Mouse (Mus musculus): ENCODE measurements at regions not wholly inside any gene's neighbourhood (a gene's known extent, or its start where the extent isn't known, plus 50 kb on each side); places are given as distances from the start of the nearest gene placed in this dataset.

DNA sequence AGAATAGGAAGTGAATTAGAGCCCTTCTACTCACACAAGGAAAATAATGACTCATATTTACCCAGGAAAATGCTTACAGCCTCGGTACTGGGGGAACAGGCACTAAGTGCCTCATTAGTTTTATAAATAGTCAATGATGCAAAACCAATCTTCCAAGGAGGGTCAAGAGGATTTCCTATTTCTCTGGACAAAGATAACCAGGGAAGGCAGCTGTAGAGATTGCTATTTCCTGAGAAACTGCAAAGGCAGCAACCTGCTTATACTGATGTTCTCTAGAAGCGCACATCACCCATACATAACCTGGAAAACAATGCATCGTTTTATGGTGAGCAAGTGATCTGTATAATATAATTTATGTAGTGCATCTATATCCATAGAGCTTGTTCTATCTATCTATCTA lies 201.3 kb upstream of the Sash1 start:
- in situ Hi-C loops (cut with MboI, MseI): no loop called here

DNA sequence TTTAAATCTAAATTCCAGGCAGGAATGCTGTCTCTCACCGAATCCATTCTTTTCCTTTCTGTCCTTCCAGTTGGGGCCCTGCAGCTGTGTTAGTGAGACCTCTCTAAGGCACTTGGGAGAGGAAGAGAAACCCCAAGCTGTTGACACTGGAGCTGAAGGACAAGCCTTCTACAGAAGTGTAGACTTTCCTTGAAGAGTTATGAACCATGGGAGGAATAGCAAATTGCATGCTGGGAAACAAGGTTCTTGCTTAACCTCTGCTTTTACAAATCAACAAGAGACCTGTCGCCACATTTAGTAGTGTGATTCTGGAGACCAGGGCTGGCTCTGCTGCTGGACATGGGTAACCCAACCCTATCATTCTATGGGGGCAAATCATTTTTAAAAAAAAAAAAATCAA lies 200.8 kb upstream of the Sash1 start:
- in situ Hi-C loops (cut with MboI, MseI): no loop called here

DNA sequence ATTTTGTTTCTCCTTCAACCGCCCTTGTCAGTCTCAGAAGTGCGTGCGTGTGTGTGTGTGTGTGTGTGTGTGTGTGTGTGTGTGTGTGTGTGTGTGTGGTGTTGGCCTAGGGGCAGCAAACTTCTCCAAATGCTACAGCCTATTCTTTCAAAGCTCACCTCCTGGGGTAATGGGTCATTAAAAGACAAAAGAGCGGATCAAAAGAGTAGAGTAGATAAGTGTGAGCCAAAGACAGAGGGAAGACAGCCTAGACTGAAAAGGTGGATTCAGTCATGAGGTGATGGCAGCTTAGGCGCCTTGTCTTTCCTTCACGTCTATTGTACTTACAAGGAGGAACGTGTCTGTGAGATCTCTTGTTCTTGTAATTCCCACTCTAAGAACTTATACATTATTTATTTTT lies 199.6 kb upstream of the Sash1 start:
- in situ Hi-C loops (cut with MboI, MseI): no loop called here

DNA sequence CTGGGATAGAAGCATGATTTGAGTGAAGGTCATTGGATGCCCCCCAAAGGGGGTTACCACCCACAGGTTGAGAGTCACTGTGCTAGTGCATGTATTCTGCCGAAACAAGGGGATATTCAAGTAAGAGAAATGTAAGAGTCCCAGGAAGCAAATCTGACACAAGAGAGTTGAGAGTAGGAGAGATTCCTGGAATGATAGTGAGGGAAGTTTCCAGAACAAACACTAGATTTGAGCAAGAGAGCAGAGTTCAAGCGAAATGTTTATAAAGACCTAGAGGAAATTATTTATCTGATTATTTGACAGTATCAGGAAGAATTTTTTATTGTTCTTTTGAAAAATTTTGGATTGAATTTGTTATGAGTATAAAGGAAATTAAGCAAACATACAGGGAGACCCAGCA lies 189.0 kb upstream of the Sash1 start:
- in situ Hi-C loops (cut with MboI, MseI): no loop called here

DNA sequence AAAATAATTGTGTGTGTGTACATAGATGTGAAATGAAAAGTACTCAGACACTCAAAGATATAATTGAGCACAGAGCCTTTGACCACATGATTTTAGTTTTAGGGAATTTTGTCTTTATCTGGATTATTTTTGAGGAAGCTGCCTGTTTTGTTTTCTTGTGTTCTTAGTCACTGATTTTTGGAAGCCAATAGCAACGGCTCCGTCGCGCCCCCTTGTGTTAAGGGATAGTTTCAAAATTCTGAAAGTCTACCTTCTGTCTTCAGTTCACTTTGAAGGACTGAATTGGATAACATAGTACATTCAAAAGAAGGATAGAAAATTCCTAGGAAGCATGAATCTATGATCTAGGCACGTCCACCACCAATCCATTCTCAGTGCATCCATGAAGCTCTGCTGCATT lies 185.8 kb upstream of the Sash1 start:
- in situ Hi-C loops (cut with MboI, MseI): no loop called here

DNA sequence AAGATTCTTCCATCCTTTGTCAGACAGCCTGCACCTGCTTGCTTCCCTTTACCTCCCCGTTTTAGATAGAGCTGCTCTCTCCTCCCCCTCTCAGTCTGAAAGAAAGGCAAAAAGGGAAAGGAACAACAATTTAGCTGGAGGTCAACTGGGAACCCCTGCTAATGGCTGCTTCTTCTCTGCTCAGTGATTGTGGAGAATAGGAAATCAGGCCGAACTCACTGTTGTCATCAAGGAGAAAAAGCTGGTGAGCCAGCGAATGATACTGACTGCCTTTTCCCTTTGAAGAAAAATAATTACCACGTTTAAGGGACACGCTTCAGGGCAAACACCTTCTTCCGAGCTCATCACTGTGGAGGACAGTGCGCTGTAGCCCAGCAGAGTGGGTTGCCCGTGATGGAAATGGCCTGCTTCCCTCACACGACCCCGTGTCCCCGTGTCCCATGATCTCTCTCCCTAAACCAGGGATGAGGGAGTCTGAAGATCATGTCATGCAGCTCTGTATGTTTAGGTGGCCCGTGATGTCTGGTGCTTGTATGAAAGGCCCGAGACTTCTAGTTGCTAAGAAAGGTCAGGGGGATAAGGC lies 183.8 kb upstream of the Sash1 start:
- in situ Hi-C loops (cut with MboI, MseI): no loop called here

DNA sequence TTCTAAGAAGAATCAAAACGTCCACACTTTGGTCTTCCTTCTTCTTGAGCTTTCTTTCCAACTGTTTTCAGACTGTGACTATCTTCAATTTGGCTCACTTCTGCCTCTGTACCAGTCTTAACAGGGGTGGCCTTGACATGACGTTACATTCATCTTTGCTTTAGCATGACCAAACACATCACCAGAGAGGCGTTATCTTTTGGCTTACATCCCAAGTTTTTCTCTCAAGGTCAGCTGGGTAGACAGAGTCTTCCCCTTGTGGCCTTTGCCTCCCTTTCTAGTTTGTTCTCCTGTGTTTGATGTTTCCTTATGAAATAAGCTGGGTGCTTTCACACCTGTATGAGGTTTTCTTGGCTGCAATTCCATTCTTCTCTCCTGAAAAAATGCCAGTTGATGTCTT lies 180.7 kb upstream of the Sash1 start:
- in situ Hi-C loops (cut with MboI, MseI): no loop called here

DNA sequence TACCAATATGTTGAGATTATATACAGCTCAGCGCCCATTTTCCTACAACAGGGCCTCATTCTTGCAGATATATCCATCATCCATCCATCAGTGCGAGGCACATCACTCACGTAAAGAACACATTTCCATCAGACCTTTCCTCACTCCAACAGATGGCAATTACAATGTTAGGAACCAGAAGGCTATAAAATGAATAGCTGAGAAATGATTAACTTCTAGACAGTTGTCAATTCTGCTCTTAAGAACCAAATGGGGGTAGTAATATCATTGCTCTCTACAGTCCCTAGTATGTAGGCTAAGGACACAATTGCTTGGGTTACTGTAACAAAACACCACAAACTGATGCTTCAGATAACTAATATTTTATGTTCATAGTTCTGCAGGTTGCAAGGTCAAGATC lies 176.1 kb upstream of the Sash1 start:
- in situ Hi-C loops (cut with MboI, MseI): no loop called here

DNA sequence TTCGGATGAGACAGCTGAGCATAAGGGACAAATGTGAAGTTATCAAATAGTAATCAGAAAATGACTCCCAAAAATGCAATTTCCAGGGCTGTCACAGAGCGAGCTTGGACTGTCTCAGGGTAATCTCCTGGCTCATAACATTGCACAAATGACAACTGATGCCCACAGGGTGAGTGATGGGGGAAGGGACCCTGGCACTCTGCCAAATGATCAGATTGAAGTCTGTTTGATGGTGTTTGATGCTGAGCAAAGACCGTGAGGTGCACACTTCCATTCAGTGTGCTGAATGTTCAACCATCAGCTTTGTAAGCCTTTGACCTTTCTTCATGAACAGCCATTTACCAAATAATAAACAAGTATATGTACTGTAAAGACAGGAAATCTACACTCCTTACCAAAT lies 169.4 kb upstream of the Sash1 start:
- in situ Hi-C loops (cut with MboI, MseI): loop anchor here in 1 of 2 experiments (10.0 kb wide), 1 partner anchor 710 kb away; no protein-coding TSS in a partner anchor

DNA sequence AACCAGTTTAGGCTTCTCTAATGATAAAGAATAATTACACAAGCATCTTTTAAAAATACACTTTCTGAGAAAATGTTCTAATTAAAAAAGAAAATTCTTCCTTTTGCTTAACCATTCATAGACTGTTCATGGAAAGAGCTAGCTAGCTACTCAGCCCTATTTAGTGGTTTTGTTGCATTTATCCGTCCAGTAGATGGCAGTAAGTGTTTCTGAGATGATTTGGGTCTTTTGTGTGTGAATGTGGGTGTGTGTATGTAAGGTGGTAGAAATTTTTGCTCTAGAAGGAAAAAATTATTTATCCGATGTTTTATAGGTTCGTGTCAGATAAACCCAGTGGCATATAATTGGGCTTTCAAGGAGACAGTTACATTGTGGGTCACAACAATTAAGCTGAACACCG lies 167.5 kb upstream of the Sash1 start:
- in situ Hi-C loops (cut with MboI, MseI): loop anchor here in 1 of 2 experiments (10.0 kb wide), 1 partner anchor 711 kb away; no protein-coding TSS in a partner anchor

DNA sequence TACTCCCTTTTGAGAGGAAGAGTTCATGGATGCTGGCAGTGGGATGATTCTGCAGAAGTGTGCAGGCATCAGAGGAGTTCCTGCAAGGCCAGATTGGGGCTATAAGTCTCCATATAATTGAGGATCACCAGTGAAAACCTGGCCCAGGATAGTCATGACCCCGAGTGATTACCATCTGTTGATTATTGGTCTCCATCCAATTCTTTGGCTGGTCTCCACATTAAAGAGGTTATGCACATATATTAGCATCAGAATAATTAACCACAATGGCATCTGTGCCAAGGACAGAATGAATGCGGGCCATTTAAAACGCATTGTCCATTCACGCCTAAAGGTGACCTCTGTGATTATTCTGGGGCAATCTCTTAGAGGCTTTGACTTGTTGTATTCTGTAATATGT lies 161.5 kb upstream of the Sash1 start:
- in situ Hi-C loops (cut with MboI, MseI): no loop called here

DNA sequence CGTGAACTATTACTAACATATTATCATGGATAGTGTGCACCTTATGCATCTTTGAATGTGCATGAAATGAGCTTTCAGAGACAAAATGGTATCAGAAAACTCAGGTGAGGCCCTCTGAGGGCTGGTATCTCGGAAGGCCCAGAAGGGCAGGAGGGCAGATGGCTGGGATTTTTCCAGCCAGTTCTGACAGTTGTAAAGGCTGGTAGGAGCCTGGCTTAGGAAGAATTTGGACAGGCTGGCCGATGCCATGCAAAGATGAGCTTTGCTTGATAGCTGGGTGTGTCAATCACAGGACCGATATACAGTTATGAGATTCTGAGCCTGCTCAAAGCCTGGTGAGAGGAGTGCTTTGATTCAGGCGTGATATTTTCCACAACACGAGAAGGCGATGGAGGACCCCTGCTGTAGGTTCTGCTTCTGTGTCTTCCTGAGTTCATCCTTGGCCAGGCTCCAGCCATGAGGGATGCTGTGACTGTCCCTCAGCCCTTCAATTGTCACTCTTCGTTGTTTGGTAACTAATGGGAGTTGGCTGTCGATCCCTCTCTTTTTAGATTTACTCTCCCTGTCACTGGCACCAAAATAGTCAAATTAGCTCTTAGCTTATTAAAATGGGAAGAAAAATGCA lies 159.0 kb upstream of the Sash1 start:
- in situ Hi-C loops (cut with MboI, MseI): no loop called here

DNA sequence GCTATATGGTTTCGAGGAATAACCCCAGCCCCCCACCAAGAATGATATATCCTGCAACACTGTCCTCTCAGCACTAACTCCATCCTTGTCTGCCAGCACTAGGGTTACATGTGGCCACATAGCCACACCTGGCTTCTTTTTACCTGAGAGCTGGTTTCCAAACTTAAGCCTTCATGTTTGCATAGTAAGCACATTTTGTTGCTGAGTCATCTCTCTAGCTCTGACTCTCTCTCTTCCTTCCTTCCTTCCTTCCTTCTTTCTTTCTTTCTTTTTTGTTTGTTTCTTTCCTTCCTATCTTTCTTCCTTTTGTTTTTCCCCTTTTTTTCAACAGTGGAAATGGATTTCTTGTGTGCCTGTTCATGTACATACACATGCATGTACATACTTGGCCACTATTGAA lies 157.6 kb upstream of the Sash1 start:
- in situ Hi-C loops (cut with MboI, MseI): no loop called here

DNA sequence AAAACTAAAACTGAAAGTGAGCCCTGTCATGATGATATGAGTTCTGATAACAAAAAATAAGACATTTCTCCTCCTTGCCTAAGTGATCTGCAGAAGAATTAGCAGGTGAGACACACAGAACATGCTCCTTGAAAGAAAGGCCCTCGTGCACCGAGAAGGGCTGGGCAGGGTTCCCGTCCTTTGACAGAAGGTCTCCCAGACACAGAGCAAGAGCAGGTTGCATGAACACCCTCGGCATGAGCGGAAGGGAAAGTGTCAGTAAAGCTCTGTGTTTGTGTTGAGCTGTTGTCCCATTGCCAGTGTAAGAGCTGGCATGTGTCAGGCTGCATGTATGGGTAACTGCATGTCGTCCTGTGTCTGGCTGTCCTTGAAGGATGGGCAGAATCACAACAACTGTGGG lies 144.6 kb upstream of the Sash1 start:
- in situ Hi-C loops (cut with MboI, MseI): loop anchor here in 1 of 2 experiments (10.0 kb wide), 1 partner anchor 1254 kb away; no protein-coding TSS in a partner anchor

DNA sequence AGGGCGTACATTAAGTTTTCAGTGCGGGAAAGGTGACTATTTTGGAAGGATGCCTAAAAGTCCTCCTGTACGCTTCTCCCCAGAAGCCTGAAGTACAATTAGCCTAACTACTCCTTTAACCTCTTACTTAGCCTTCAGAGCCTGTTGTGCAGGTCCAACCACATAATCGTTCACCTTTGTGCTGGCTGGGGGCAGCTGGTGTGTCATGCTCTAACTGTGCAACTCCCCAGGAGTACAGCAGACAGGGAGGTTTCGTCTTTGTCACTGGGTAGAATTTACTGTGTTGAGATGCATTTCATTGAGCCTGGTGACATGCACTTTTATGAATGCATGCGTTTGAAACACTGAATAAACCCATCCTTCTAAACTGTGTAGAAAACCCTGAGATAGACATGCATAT lies 143.6 kb upstream of the Sash1 start:
- in situ Hi-C loops (cut with MboI, MseI): no loop called here

DNA sequence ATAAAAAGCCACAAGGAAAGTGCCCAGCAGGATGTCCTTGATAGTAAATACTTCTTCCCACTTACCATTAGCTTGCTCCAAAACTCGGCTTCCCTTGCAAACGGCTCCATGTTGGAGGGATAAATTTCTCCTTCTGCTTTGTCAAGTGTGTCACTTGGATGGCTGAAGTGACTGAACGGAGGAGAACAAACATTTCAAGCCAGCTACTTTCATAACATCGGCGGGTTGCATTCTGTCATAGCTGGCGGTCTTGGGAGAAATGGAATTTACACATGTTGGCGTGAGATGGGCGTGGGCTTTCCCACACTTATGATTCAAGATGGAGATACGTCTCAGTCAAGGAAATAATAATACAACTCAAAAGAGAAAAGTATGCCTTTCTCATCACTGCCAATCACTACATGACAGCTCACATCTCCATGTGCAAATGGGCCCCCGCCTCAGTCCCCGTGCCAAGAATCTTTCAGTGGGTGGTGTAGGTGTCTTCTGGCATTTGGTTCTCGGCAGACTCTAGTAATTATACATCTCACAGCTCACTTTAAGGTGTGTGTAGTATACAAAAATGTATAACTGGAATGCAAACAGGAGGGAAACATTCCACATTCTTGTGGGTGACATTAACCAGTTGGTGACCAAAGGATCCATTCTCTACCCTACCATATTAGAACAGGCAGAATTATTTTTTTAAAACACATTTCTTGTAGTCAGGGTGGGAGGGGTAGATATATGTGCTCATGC lies 141.4 kb upstream of the Sash1 start:
- in situ Hi-C loops (cut with MboI, MseI): no loop called here

DNA sequence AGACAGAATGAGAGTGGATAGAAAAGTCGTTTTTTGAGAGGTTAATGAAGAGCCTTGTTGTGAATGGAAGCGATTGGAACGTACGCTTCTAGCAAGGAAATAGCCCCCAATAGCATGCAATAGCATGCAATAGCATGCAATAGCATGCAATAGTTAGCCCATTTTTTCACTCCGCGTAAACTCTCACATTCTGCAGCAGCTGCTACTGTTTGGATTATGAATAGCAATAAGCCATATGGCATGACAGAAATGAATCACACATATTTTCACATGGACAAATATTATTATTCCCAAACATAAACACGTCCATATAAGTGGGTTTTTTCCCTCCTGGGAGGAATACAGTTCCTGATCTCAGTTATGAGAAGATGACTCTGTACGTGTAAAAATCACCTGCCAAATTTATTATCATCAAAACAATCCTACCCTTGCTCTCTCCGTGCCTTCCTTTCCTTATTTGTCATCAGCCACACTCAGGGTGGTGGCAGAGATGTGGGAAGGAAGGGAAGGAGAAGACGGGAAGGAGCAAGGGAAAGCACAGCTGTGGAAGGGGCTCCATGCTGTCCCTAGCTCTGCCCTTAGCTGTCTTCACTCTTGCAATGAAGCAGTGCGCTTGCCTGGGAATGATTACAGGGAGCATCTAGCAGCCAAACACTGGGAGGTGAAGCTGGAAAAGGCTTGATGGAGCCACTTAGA lies 129.1 kb upstream of the Sash1 start:
- in situ Hi-C loops (cut with MboI, MseI): no loop called here

DNA sequence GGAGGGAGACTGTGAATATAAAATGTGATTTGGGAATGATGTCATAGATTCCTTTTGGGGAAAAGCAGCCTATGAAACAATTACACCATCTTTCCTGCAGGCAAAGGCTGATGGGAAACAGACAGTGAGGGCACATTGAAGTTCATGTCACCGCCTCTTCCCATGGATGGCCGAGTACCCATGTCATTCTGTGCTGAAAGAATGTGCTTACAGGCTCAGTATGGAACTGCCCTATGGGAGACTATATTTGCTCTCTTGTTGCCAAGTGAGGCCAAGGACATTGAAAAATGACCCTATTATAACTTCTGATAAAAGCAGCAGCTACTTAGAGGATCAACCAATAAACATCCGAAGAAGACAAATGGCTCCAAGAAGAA lies 127.7 kb upstream of the Sash1 start:
- in situ Hi-C loops (cut with MboI, MseI): no loop called here

DNA sequence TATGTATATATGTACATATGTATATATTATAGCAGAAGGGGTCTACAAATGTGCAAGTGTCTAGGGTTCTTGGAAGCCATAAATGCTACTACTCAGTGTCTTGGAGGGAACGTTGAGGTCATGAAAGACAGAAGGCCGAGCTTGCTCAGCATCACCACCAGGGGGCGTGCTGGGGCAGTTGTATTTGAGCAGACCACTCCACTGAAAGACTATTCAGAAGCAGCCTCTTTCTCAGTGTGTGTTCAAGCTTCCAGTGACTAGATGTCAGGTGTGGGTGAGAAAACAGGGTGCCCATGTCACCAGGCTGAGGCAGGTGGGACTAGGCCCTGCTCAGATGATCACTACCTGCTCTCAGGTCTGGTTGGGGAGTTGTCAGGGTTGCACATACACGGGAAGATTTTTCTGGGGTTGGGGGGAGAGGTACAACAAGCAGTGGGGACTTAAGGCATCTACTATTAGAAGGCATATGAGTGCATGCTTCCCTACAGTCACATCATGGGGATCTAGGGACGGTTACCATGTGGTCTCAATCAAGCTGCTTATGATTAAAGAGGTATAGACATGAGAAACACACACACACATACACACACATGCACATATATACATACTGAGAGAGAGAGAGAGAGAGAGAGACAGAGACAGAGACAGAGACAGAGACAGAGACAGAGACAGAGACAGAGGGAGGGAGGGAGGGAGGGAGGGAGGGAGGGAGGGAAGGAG lies 127.1 kb upstream of the Sash1 start:
- in situ Hi-C loops (cut with MboI, MseI): no loop called here

DNA sequence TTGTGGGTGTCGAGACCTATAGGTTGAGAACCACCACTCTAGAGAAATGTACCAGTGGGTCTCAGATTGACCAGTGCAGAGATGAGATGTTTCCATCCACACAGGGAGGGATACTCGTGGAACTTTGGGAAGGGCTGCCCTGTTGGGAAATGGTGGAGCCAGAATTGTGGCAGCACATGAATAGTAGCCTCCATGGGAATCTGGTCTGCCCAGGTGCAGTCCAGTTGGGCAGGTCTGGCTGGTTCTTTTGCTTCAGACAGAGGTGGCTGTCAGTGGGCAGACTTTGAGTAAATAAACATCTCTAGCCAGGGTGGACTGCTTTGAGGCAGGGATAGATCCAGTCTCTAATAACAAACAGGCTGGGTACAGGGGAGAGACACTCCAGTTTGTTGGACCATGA lies 126.0 kb upstream of the Sash1 start:
- in situ Hi-C loops (cut with MboI, MseI): no loop called here

DNA sequence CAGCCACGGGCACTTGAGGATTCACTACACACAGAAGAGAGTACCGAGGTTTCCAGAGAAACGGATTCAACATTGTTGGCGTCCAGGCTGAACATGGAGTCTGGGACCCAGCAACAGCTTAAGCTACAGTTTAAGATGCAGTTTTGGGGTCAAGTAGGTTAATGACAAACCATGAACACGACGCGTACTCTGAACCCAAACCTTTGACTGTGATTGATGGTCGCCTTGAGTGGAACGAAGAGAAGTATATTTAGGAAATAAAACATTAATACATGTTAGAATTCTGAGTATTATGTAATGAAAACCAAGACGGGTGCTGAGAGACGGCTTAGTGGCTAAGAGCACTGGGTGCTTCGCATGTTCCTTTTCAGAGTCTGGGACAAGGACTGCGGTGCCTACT lies 124.3 kb upstream of the Sash1 start:
- in situ Hi-C loops (cut with MboI, MseI): no loop called here
